Mouse (Mus musculus) forebrain, embryonic 13.5 days (tissue): ENCODE results near the gene Btc. TPM values are rescaled to one million over a fixed set of nuclear protein-coding genes. Genes with fewer than 3 reads are reported as not detected.

Source experiments
- ATAC-seq: fragments of 200-750 bp; cut with Nextera tagmentation; 2 replicates; pipeline ENCODE4 v1.8.0; 2017
- H3K27ac ChIP-seq: fragments of 300-500 bp; sonication (generic); 2 replicates; pipeline ENCODE4 v1.5.1; 2015; ENCODE audit warnings: inconsistent platforms, mild to moderate bottlenecking, moderate library complexity
- H3K27me3 ChIP-seq: fragments of 300-500 bp; sonication (generic); 2 replicates; pipeline ENCODE4 v1.6.1; 2015; ENCODE audit warnings: mild to moderate bottlenecking, inconsistent platforms
- H3K36me3 ChIP-seq: fragments of 300-500 bp; sonication (generic); 2 replicates; pipeline ENCODE4 v1.6.1; 2015; ENCODE audit warnings: mild to moderate bottlenecking, inconsistent platforms; ENCODE audit not compliant: poor library complexity, severe bottlenecking
- H3K4me1 ChIP-seq: fragments of 300-500 bp; sonication (generic); 2 replicates; pipeline ENCODE4 v1.6.1; 2015; ENCODE audit warnings: inconsistent platforms
- H3K4me2 ChIP-seq: fragments of 300-500 bp; sonication (generic); 2 replicates; pipeline ENCODE4 v1.6.1; 2015; ENCODE audit warnings: inconsistent platforms, mild to moderate bottlenecking, moderate library complexity
- H3K4me3 ChIP-seq: fragments of 300-500 bp; sonication (generic); 2 replicates; pipeline ENCODE4 v1.5.1; 2015; ENCODE audit warnings: mild to moderate bottlenecking, inconsistent platforms
- H3K9ac ChIP-seq: fragments of 300-500 bp; sonication (generic); 2 replicates; pipeline ENCODE4 v1.6.1; 2015; ENCODE audit warnings: mild to moderate bottlenecking, inconsistent platforms
- H3K9me3 ChIP-seq: fragments of 300-500 bp; sonication (generic); replicated peaks from 2 replicates; pipeline ENCODE4 v1.6.1; 2016; ENCODE audit warnings: inconsistent platforms
- WGBS: fragments of 180-500 bp; shearing (Covaris S2); methylation state at CpG from one replicate; pipeline ENCODE4 v1.1.7; 2015; 5-methylcytosine and 5-hydroxymethylcytosine counted together
- polyA plus RNA-seq: library from polyadenylated mRNA; unstranded; fragments of >200 nt; fragmentation: Nextera tagmentation; extraction: Ambion mirVana; gene quantifications from 2 replicates; pipeline ENCODE4 v1.2.1, GENCODE M21; 2015

Btc gene
- polyA plus RNA-seq, 1 experiment from 2014 or later = 0.13 TPM

DNA sequence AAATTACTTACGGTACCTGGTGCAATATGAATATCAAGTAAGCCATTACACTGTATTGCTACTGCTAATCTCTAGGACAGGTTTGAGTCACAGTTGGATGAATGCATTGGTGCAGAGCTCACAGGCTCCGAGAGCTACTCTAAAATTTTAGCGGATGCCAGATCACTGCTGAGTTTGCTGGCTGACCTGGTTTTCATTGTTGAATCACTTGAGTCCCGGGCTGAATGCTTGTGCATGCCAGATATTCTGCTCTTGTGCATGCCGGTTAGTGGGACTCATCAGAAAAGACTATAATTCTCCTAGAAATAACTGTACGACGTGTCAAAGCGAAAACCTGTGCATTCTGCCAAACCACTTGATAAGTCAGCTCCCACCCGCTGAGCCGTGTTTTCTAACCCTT lies 35.9 kb downstream of the Btc start:
- WGBS = 81% methylated on average over 10 of the region's 10 CpGs
- no peak overlapping the region for H3K9ac ChIP-seq
- no peak for ATAC-seq

DNA sequence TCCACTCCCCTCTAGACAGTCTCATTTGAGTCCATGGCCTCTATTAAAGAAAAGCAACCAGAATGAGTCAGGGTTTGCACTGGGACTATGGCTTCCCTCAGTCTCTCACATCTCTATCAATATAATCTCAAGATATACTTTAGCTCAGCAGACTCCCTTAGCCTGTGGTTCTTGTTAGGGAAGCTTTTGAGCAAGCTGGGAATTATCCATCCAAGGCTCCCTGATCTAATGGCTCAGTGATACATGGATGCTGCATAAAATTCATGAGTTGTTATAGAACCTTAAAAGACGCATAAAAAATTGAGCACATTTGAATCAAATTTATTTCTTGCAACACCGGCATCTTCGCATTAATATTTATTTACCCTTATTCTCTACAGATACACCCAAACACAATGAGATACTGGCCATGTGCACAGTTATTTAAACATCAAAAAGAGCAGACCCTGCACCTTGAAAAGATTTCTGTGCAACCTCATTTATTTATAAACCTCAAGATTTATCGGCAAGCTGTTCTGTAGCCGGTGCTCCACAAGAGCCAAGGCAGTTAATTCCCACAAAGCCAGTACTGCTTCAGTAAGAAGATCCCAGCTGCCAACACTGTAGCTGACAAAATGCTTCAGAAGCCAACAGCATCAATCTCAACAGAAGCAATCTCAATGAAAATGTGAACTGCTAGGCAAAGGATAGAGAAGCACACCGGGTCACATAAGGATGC lies 39.4 kb downstream of the Btc start:
- H3K9me3 ChIP-seq = no peaks in the 10 kb centered on the region
- H3K9ac ChIP-seq = no peak overlapping the region
- WGBS = 88% methylated on average over 6 of the region's 6 CpGs
- no peaks in the 10 kb centered on the region for H3K27me3 ChIP-seq
- H3K4me3 ChIP-seq = no peak overlapping the region
- ATAC-seq = no peak
- no peak overlapping the region for H3K4me2 ChIP-seq
- no peaks in the 10 kb centered on the region for H3K4me1 ChIP-seq
- H3K36me3 ChIP-seq = no peaks in the 10 kb centered on the region
- H3K27ac ChIP-seq = no peak overlapping the region

More for the DNA sequence above, 35.9 kb downstream of the Btc start:
- H3K9me3 ChIP-seq = no peaks in the 10 kb centered on the region
- no peak overlapping the region for H3K27ac ChIP-seq
- H3K36me3 ChIP-seq = no peaks in the 10 kb centered on the region
- H3K4me1 ChIP-seq = no peaks in the 10 kb centered on the region
- H3K4me2 ChIP-seq = no peak overlapping the region
- H3K27me3 ChIP-seq = no peaks in the 10 kb centered on the region
- no peak overlapping the region for H3K4me3 ChIP-seq

GRCm38 (mm10) chr5:91352645-91353044 lies 50.1 kb downstream of the Btc start:
- no peak overlapping the region for H3K9ac ChIP-seq
- no peak overlapping the region for H3K4me3 ChIP-seq
- no peak overlapping the region for H3K4me2 ChIP-seq
- 69% methylated on average over 5 of the region's 5 CpGs for WGBS
- H3K27me3 ChIP-seq = no peaks in the 10 kb centered on the region
- no peaks in the 10 kb centered on the region for H3K4me1 ChIP-seq
- no peaks in the 10 kb centered on the region for H3K9me3 ChIP-seq
- no peak overlapping the region for H3K27ac ChIP-seq
- no peaks in the 10 kb centered on the region for H3K36me3 ChIP-seq
- ATAC-seq = no peak

DNA sequence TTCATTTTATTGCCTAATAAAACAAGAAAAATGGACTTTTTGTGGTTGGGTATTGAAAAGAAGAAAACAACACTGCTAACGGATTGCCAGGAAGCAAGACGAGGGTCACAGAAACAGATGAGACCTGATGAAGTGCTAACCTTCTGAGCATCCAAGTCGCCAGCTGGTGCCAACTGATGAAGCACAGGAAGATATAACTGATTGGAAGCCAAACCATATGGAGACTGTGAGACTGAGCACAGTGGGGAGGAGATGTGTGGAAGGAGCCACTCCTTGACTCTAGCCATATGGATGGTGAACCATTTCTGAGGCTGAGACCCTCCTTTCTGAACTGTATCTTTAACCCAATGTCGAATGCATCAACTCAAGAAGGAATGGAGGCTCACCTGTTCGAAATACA lies 57.1 kb downstream of the Btc start:
- Histone ChIP-seq H3K4me3 (no peak overlapping the region), H3K9me3 (no peaks in the 10 kb centered on the region), H3K27me3 (no peaks in the 10 kb centered on the region), H3K4me1 (no peaks in the 10 kb centered on the region), H3K27ac (no peak overlapping the region), H3K9ac (no peak overlapping the region), H3K4me2 (no peak overlapping the region), H3K36me3 (no peaks in the 10 kb centered on the region)
- ATAC-seq = no peak
- WGBS = 80% methylated on average over 5 of the region's 5 CpGs

GRCm38 (mm10) chr5:91345064-91345463 lies 57.7 kb downstream of the Btc start:
- Histone ChIP-seq H3K36me3 (no peaks in the 10 kb centered on the region), H3K9me3 (no peaks in the 10 kb centered on the region), H3K27ac (no peak overlapping the region), H3K4me2 (no peak overlapping the region), H3K4me1 (no peaks in the 10 kb centered on the region), H3K4me3 (no peak overlapping the region), H3K9ac (no peak overlapping the region), H3K27me3 (no peaks in the 10 kb centered on the region)
- no peak for ATAC-seq
- WGBS = 85% methylated on average over 2 of the region's 2 CpGs

DNA sequence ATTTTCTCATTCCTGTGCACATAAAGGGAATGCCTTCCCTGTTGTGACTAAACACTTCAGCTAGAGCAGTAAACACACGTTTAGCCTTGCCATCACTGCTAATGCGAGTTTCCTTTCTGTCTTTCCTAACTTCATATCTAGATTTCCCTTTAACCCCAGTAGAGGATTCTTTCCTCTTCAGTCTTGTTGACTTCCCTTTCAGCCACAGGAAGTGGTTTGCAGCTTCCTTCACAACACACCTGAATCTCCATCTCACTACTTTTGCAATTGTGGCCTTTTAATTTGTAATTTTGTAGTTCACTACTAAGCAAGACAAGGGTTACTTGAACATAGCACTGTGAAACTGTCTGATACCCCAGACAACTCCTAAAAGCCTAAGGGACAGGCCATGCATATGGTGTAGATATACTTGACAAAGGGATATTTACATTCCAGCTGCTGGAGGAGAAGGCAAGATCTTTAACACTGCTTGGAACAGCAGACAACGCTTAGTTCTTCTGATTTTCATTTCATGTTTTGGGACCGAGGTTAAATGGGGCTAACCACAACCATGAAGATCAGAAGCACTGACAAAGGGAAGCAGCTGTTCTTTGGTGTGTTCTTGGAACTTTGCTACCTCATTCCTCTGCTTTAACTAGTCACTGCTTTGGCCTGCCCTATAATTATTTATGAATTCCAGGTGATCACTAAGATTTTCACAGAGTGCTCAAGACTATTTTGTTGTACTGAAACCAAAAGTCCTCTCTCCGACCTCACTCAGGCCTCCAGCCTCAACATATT lies 60.6 kb downstream of the Btc start:
- no peak overlapping the region for H3K4me3 ChIP-seq
- H3K4me1 ChIP-seq = no peaks in the 10 kb centered on the region
- 92% methylated on average over 5 of the region's 5 CpGs for WGBS
- no peak overlapping the region for H3K27ac ChIP-seq
- ATAC-seq = no peak
- no peak overlapping the region for H3K9ac ChIP-seq
- H3K27me3 ChIP-seq = no peaks in the 10 kb centered on the region
- no peak overlapping the region for H3K4me2 ChIP-seq
- H3K36me3 ChIP-seq = no peaks in the 10 kb centered on the region
- H3K9me3 ChIP-seq = no peaks in the 10 kb centered on the region

- Histone ChIP-seq H3K36me3 (no peaks in the 10 kb centered on the region), H3K4me1 (no peaks in the 10 kb centered on the region), H3K9me3 (no peaks in the 10 kb centered on the region), H3K27ac (no peak overlapping the region), H3K4me2 (no peak overlapping the region), H3K4me3 (no peak overlapping the region), H3K27me3 (no peaks in the 10 kb centered on the region), H3K9ac (no peak overlapping the region)
- no peak for ATAC-seq
- 90% methylated on average over 4 of the region's 4 CpGs for WGBS
These were observed 68.6 kb downstream of the Btc start for GRCm38 (mm10) chr5:91334227-91334626.

- Histone ChIP-seq H3K4me3 (no peak overlapping the region), H3K27me3 (no peaks in the 10 kb centered on the region), H3K36me3 (no peaks in the 10 kb centered on the region), H3K27ac (no peak overlapping the region), H3K4me1 (no peaks in the 10 kb centered on the region), H3K4me2 (no peak overlapping the region), H3K9me3 (no peaks in the 10 kb centered on the region; the same call in 1 of the 2 replicates), H3K9ac (no peak overlapping the region)
- WGBS = 86% methylated on average over 4 of the region's 4 CpGs
- no peak for ATAC-seq
These were observed 70.5 kb downstream of the Btc start for GRCm38 (mm10) chr5:91332079-91332865.

GRCm38 (mm10) chr5:91321840-91322239 lies 81.0 kb downstream of the Btc start:
- Histone ChIP-seq H3K36me3 (no peaks in the 10 kb centered on the region), H3K9ac (no peak overlapping the region), H3K9me3 (no peaks in the 10 kb centered on the region), H3K4me2 (no peak overlapping the region), H3K4me3 (no peak overlapping the region), H3K27ac (no peak overlapping the region), H3K4me1 (no peaks in the 10 kb centered on the region), H3K27me3 (no peaks in the 10 kb centered on the region)
- no peak for ATAC-seq
- WGBS = 85% methylated on average over 1 of the region's 1 CpGs

GRCm38 (mm10) chr5:91320348-91320747 lies 82.4 kb downstream of the Btc start:
- no peaks in the 10 kb centered on the region for H3K27me3 ChIP-seq
- no peak overlapping the region for H3K27ac ChIP-seq
- H3K4me1 ChIP-seq = no peaks in the 10 kb centered on the region
- no peaks in the 10 kb centered on the region for H3K36me3 ChIP-seq
- ATAC-seq = no peak
- no peak overlapping the region for H3K4me3 ChIP-seq
- no peak overlapping the region for H3K4me2 ChIP-seq
- WGBS = 92% methylated on average over 4 of the region's 4 CpGs
- no peaks in the 10 kb centered on the region for H3K9me3 ChIP-seq
- H3K9ac ChIP-seq = no peak overlapping the region

DNA sequence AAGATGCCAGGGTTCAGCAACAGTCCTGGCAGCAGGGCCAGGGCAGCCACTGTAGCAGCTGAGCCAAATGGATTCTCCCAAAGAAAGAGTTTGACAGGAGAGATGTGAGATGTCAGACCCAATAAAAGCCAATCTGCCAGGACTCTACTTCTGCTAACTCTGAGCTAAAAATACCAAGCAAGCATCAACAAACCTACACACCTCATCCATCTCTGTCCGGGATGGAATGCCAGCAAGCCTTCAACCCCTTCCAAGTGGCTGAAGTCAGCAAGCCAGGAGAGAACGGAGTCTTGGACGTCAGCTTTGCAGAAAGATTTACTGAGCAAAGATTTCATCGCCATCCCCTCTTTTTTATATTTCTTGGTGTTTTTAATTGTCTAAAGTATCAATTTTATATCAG lies 88.8 kb downstream of the Btc start:
- Histone ChIP-seq H3K4me2 (no peak overlapping the region), H3K36me3 (no peaks in the 10 kb centered on the region), H3K27me3 (no peaks in the 10 kb centered on the region), H3K4me1 (no peaks in the 10 kb centered on the region), H3K9ac (no peak overlapping the region), H3K4me3 (no peak overlapping the region), H3K27ac (no peak overlapping the region), H3K9me3 (no peaks in the 10 kb centered on the region)
- WGBS = 91% methylated on average over 4 of the region's 4 CpGs
- ATAC-seq = no peak

GRCm38 (mm10) chr5:91311767-91312166 lies 91.0 kb downstream of the Btc start:
- H3K9ac ChIP-seq = no peak overlapping the region
- no peaks in the 10 kb centered on the region for H3K9me3 ChIP-seq

More at GRCm38 (mm10) chr5:91311767-91312166, 91.0 kb downstream of the Btc start:
- no peak for ATAC-seq
- H3K36me3 ChIP-seq = no peaks in the 10 kb centered on the region
- no peak overlapping the region for H3K27ac ChIP-seq
- no peak overlapping the region for H3K4me3 ChIP-seq
- no peaks in the 10 kb centered on the region for H3K4me1 ChIP-seq
- WGBS = 55% methylated on average over 4 of the region's 4 CpGs
- H3K27me3 ChIP-seq = no peaks in the 10 kb centered on the region
- H3K4me2 ChIP-seq = no peak overlapping the region
